Mouse (Mus musculus) limb, embryonic 14.5 days (tissue): ENCODE results near the gene Slc25a10. TPM values are rescaled to one million over a fixed set of nuclear protein-coding genes. Genes with fewer than 3 reads are reported as not detected.

Experiments used
- ATAC-seq: fragments of 200-750 bp; cut with Nextera tagmentation; 2 replicates; pipeline ENCODE4 v1.8.0; 2017; ENCODE audit warnings: low read depth, moderate number of reproducible peaks, moderate TSS enrichment; ENCODE audit not compliant: low FRiP score
- DNase-seq: peaks from one replicate; pipeline ENCODE4 v3.0.0-alpha.2; 2015; ENCODE audit warnings: low spot score
- H3K27ac ChIP-seq: fragments of 300-500 bp; sonication (generic); replicated peaks from 2 replicates; pipeline ENCODE4 v1.5.1; 2014; ENCODE audit warnings: low read depth, mild to moderate bottlenecking, low read length, moderate library complexity, mixed read lengths
- H3K27me3 ChIP-seq: fragments of 300-500 bp; sonication (generic); 2 replicates; pipeline ENCODE4 v1.6.1; 2014; ENCODE audit warnings: low read length, mixed read lengths; ENCODE audit not compliant: control insufficient read depth, insufficient read depth
- H3K36me3 ChIP-seq: fragments of 300-500 bp; sonication (generic); 2 replicates; pipeline ENCODE4 v1.6.1; 2014; ENCODE audit warnings: mild to moderate bottlenecking, low read length, moderate library complexity, mixed read lengths; ENCODE audit not compliant: control insufficient read depth, insufficient read depth
- H3K4me1 ChIP-seq: fragments of 300-500 bp; sonication (generic); 2 replicates; pipeline ENCODE4 v1.6.1; 2014; ENCODE audit warnings: antibody characterized with exemption, low read length, mixed read lengths; ENCODE audit not compliant: control insufficient read depth, insufficient read depth
- H3K4me2 ChIP-seq: fragments of 300-500 bp; sonication (generic); replicated peaks from 2 replicates; pipeline ENCODE4 v1.6.1; 2014; ENCODE audit warnings: low read depth, mild to moderate bottlenecking, low read length, moderate library complexity; ENCODE audit not compliant: severe bottlenecking
- H3K4me3 ChIP-seq: fragments of 300-500 bp; sonication (generic); replicated peaks from 2 replicates; pipeline ENCODE4 v1.5.1; 2014; ENCODE audit warnings: low read length
- H3K9ac ChIP-seq: fragments of 300-500 bp; sonication (generic); 2 replicates; pipeline ENCODE4 v1.6.1; 2014; ENCODE audit warnings: mild to moderate bottlenecking, low read depth, low read length, moderate library complexity; ENCODE audit not compliant: severe bottlenecking
- H3K9me3 ChIP-seq: fragments of 300-500 bp; sonication (generic); 2 replicates; pipeline ENCODE4 v1.6.1; 2016; ENCODE audit warnings: low read length; ENCODE audit not compliant: control insufficient read depth
- POLR2A ChIP-seq: fragments of 200-500 bp; IDR thresholded peaks from 2 replicates; pipeline ENCODE4 v1.8.0; 2012; ENCODE audit warnings: inconsistent platforms, mild to moderate bottlenecking, moderate library complexity, borderline replicate concordance; ENCODE audit not compliant: insufficient read depth, insufficient read length; ENCODE audit errors: extremely low read depth
- WGBS: fragments of 180-500 bp; shearing (Covaris S2); extraction: QIAGEN DNeasy Blood & Tissue Kit; methylation state at CpG from one replicate; pipeline ENCODE4 v1.1.7; 2014; 5-methylcytosine and 5-hydroxymethylcytosine counted together
- polyA plus RNA-seq, 2 experiments: library from polyadenylated mRNA; depleted of rRNA in 1 of 2; stranded (reverse) in 1 of 2; unstranded in 1 of 2; fragments of >200 nt; fragmentation: Nextera tagmentation in 1 of 2; extraction: Ambion mirVana in 1 of 2; gene quantifications; 2 replicates each; pipeline versions ENCODE4 v1.2.1 to v1.2.3; 2012 to 2014

Gene Slc25a10
- polyA plus RNA-seq, 2 experiments, result 44.1 to 54.4 TPM

DNA sequence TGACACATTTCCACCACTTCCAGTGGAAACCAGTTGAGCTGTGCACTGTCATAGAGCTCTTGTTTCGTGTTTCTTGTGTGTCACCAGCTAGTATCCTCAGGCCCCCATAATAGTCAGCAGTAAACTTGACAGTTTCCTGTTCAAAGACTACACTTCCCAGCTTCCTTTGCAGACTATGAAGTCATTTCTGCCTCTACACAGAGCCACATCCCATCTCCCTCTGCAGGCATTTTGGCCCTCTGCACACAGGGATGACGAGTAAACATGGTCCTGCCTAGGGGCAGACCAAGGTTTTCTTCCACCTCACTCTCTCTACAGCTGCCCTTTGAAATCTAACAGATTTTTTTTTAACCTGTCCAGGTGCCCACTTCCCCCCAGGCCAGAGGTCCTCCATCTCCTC is 55.8 kb downstream of the Slc25a10 start:
- TF ChIP-seq POLR2A, result no peak
- 0 out of 2 replicates have a peak overlapping the region, but pooled peaks have one; percentile 98 for H3K9ac ChIP-seq
- no peak for DNase-seq
- no peak overlapping the region for H3K4me2 ChIP-seq
- no peaks in the 10 kb centered on the region for H3K27me3 ChIP-seq
- no peaks in the 10 kb centered on the region for H3K9me3 ChIP-seq
- peaks cover 12% of the 10 kb centered on the region for H3K4me1 ChIP-seq
- ATAC-seq, result no peak
- H3K27ac ChIP-seq, result no peak overlapping the region
- H3K4me3 ChIP-seq, result no peak overlapping the region
- H3K36me3 ChIP-seq, result peaks cover 28% of the 10 kb centered on the region
- 61% methylated on average over 2 of the region's 2 CpGs for WGBS

DNA sequence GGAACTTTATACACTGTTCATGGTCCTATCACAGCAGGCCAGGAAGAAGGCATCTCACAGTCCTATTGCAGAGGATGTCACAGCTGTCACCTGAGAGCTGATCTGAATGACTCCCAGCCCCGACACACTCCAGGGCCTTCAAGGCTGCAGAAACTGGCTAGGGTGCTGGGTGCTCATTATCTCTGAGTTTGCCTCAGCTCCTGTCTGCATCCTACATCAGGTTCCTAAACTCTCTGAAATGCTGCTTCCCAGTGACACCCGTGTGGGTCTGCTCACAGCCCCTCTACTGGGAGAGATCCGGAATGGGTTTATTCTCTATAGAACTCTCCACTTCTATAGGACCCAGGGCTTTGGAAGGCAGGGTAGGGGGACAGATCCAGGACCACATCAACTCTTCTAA is 56.6 kb downstream of the Slc25a10 start:
- ATAC-seq (no peak), DNase-seq (no peak)
- peaks cover 20% of the 10 kb centered on the region for H3K36me3 ChIP-seq
- peak overlapping the region; percentile 67 for H3K4me2 ChIP-seq
- H3K27me3 ChIP-seq, result no peaks in the 10 kb centered on the region
- H3K27ac ChIP-seq, result no peak overlapping the region
- H3K9ac ChIP-seq, result peak overlapping the region; percentile 98; the same call in 1 of the 2 replicates
- H3K4me1 ChIP-seq, result peaks cover 12% of the 10 kb centered on the region
- H3K4me3 ChIP-seq, result peak overlapping the region; percentile 98
- H3K9me3 ChIP-seq, result no peaks in the 10 kb centered on the region
- no peak for TF ChIP-seq POLR2A
- WGBS, result 89% methylated on average over 3 of the region's 3 CpGs

DNA sequence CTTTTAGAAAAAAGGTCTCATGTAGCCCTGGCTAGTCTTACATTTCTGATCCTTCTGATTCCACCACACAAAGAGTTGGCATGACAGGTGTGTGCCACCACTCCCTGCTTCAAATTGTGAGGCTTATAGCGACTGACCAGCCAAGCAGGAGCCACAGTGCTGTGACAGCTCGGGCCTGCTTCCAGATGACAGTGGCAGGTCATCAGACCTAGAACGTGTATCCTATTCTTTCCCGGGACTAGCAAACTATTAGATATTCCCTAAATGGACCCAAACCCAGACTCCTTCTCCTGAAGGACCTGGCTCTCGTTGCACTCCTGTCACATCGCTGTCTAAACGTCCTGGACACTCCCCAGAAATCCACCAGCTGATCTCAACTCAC is 57.1 kb downstream of the Slc25a10 start:
- ATAC-seq (no peak), DNase-seq (no peak)
- Histone ChIP-seq H3K9me3 (no peaks in the 10 kb centered on the region), H3K27ac (peak overlapping the region; percentile 90), H3K36me3 (peaks cover 15% of the 10 kb centered on the region), H3K4me3 (peak overlapping the region; percentile 98), H3K4me1 (peaks cover 12% of the 10 kb centered on the region), H3K4me2 (peak overlapping the region; percentile 67), H3K9ac (peak overlapping the region; percentile 98), H3K27me3 (no peaks in the 10 kb centered on the region)
- 22% methylated on average over 7 of the region's 7 CpGs for WGBS
- no peak for TF ChIP-seq POLR2A

Other genes starting within 250 kb of the Slc25a10 start
- gene Actg1, start 143.3 kb upstream of the Slc25a10 start, polyA plus RNA-seq (2012; rRNA removed), result 1,359 and 1,631 TPM in 2 replicates
- gene Actg1, start 143.3 kb upstream of the Slc25a10 start, polyA plus RNA-seq (2014; fragmentation: Nextera tagmentation; extraction: Ambion mirVana), result 2,223 and 2,513 TPM in 2 replicates
- 0.32 and 0.36 TPM in 2 replicates for gene Fscn2, start 130.3 kb upstream of the Slc25a10 start, polyA plus RNA-seq (2012; rRNA removed)
- 0.88 and 1.6 TPM in 2 replicates for gene Fscn2, start 130.3 kb upstream of the Slc25a10 start, polyA plus RNA-seq (2014; fragmentation: Nextera tagmentation; extraction: Ambion mirVana)
- gene Faap100, start 113.1 kb upstream of the Slc25a10 start, polyA plus RNA-seq (2012; rRNA removed), result 45.0 and 64.7 TPM in 2 replicates
- gene Faap100, start 113.1 kb upstream of the Slc25a10 start, polyA plus RNA-seq (2014; fragmentation: Nextera tagmentation; extraction: Ambion mirVana), result 33.9 and 42.0 TPM in 2 replicates
- gene Nploc4, start 54.1 kb upstream of the Slc25a10 start, polyA plus RNA-seq (2012; rRNA removed), result 51.5 and 59.2 TPM in 2 replicates
- gene Nploc4, start 54.1 kb upstream of the Slc25a10 start, polyA plus RNA-seq (2014; fragmentation: Nextera tagmentation; extraction: Ambion mirVana), result 38.8 and 41.8 TPM in 2 replicates
- gene Tspan10, start 49.2 kb upstream of the Slc25a10 start, polyA plus RNA-seq (2012; rRNA removed), result 0.20 and 0.23 TPM in 2 replicates
- not detected in 2 replicates for gene Tspan10, start 49.2 kb upstream of the Slc25a10 start, polyA plus RNA-seq (2014; fragmentation: Nextera tagmentation; extraction: Ambion mirVana)
- gene Pde6g, start 38.3 kb upstream of the Slc25a10 start, polyA plus RNA-seq (2012; rRNA removed), result 0.31 and 0.70 TPM in 2 replicates
- gene Pde6g, start 38.3 kb upstream of the Slc25a10 start, polyA plus RNA-seq (2014; fragmentation: Nextera tagmentation; extraction: Ambion mirVana), result not detected in 2 replicates
- gene Oxld1, start 33.8 kb upstream of the Slc25a10 start, polyA plus RNA-seq (2012; rRNA removed), result 12.3 and 14.7 TPM in 2 replicates
- 12.8 and 14.3 TPM in 2 replicates for gene Oxld1, start 33.8 kb upstream of the Slc25a10 start, polyA plus RNA-seq (2014; fragmentation: Nextera tagmentation; extraction: Ambion mirVana)
- gene Ccdc137, start 33.7 kb upstream of the Slc25a10 start, polyA plus RNA-seq (2012; rRNA removed), result 42.1 and 43.0 TPM in 2 replicates
- gene Ccdc137, start 33.7 kb upstream of the Slc25a10 start, polyA plus RNA-seq (2014; fragmentation: Nextera tagmentation; extraction: Ambion mirVana), result 29.2 TPM in 2 replicates
- 45.2 and 52.7 TPM in 2 replicates for gene Arl16, start 24.2 kb upstream of the Slc25a10 start, polyA plus RNA-seq (2012; rRNA removed)
- 48.9 and 49.7 TPM in 2 replicates for gene Arl16, start 24.2 kb upstream of the Slc25a10 start, polyA plus RNA-seq (2014; fragmentation: Nextera tagmentation; extraction: Ambion mirVana)
- gene Mrpl12, start 7.2 kb upstream of the Slc25a10 start, polyA plus RNA-seq (2012; rRNA removed), result 87.0 and 101 TPM in 2 replicates
- 127 and 142 TPM in 2 replicates for gene Mrpl12, start 7.2 kb upstream of the Slc25a10 start, polyA plus RNA-seq (2014; fragmentation: Nextera tagmentation; extraction: Ambion mirVana)
- gene Gcgr, start 38.9 kb downstream of the Slc25a10 start, polyA plus RNA-seq (2012; rRNA removed), result 11.2 and 15.0 TPM in 2 replicates
- gene Gcgr, start 38.9 kb downstream of the Slc25a10 start, polyA plus RNA-seq (2014; fragmentation: Nextera tagmentation; extraction: Ambion mirVana), result 4.9 and 6.3 TPM in 2 replicates
- gene Mcrip1, start 57.9 kb downstream of the Slc25a10 start, polyA plus RNA-seq (2012; rRNA removed), result 203 and 265 TPM in 2 replicates
- gene Mcrip1, start 57.9 kb downstream of the Slc25a10 start, polyA plus RNA-seq (2014; fragmentation: Nextera tagmentation; extraction: Ambion mirVana), result 271 and 274 TPM in 2 replicates
- gene Ppp1r27, start 59.3 kb downstream of the Slc25a10 start, polyA plus RNA-seq (2012; rRNA removed), result 2.7 and 3.7 TPM in 2 replicates
- gene Ppp1r27, start 59.3 kb downstream of the Slc25a10 start, polyA plus RNA-seq (2014; fragmentation: Nextera tagmentation; extraction: Ambion mirVana), result 3.3 and 3.5 TPM in 2 replicates
- gene P4hb, start 81.4 kb downstream of the Slc25a10 start, polyA plus RNA-seq (2012; rRNA removed), result 569 and 645 TPM in 2 replicates
- gene P4hb, start 81.4 kb downstream of the Slc25a10 start, polyA plus RNA-seq (2014; fragmentation: Nextera tagmentation; extraction: Ambion mirVana), result 968 and 988 TPM in 2 replicates
- gene Arhgdia, start 89.8 kb downstream of the Slc25a10 start, polyA plus RNA-seq (2012; rRNA removed), result 610 and 750 TPM in 2 replicates
- 566 and 572 TPM in 2 replicates for gene Arhgdia, start 89.8 kb downstream of the Slc25a10 start, polyA plus RNA-seq (2014; fragmentation: Nextera tagmentation; extraction: Ambion mirVana)
- gene Alyref, start 106.5 kb downstream of the Slc25a10 start, polyA plus RNA-seq (2012; rRNA removed), result 96.8 and 143 TPM in 2 replicates
- gene Alyref, start 106.5 kb downstream of the Slc25a10 start, polyA plus RNA-seq (2014; fragmentation: Nextera tagmentation; extraction: Ambion mirVana), result 478 TPM in 2 replicates
- gene Anapc11, start 106.6 kb downstream of the Slc25a10 start, polyA plus RNA-seq (2012; rRNA removed), result 190 and 205 TPM in 2 replicates
- gene Anapc11, start 106.6 kb downstream of the Slc25a10 start, polyA plus RNA-seq (2014; fragmentation: Nextera tagmentation; extraction: Ambion mirVana), result 248 and 254 TPM in 2 replicates
- gene Npb, start 116.6 kb downstream of the Slc25a10 start, polyA plus RNA-seq (2012; rRNA removed), result 2.1 and 3.3 TPM in 2 replicates
- gene Npb, start 116.6 kb downstream of the Slc25a10 start, polyA plus RNA-seq (2014; fragmentation: Nextera tagmentation; extraction: Ambion mirVana), result 2.1 and 2.7 TPM in 2 replicates
- gene Pcyt2, start 126.1 kb downstream of the Slc25a10 start, polyA plus RNA-seq (2012; rRNA removed), result 247 and 305 TPM in 2 replicates
- gene Pcyt2, start 126.1 kb downstream of the Slc25a10 start, polyA plus RNA-seq (2014; fragmentation: Nextera tagmentation; extraction: Ambion mirVana), result 101 and 119 TPM in 2 replicates
- gene Sirt7, start 133.4 kb downstream of the Slc25a10 start, polyA plus RNA-seq (2012; rRNA removed), result 43.7 and 47.0 TPM in 2 replicates
- 27.5 and 28.9 TPM in 2 replicates for gene Sirt7, start 133.4 kb downstream of the Slc25a10 start, polyA plus RNA-seq (2014; fragmentation: Nextera tagmentation; extraction: Ambion mirVana)
- gene Mafg, start 141.8 kb downstream of the Slc25a10 start, polyA plus RNA-seq (2012; rRNA removed), result 56.9 and 67.7 TPM in 2 replicates
- gene Mafg, start 141.8 kb downstream of the Slc25a10 start, polyA plus RNA-seq (2014; fragmentation: Nextera tagmentation; extraction: Ambion mirVana), result 26.1 and 30.5 TPM in 2 replicates
- gene Pycr1, start 151.9 kb downstream of the Slc25a10 start, polyA plus RNA-seq (2012; rRNA removed), result 66.4 and 78.8 TPM in 2 replicates
- gene Pycr1, start 151.9 kb downstream of the Slc25a10 start, polyA plus RNA-seq (2014; fragmentation: Nextera tagmentation; extraction: Ambion mirVana), result 50.3 and 56.9 TPM in 2 replicates
- gene Myadml2, start 156.3 kb downstream of the Slc25a10 start, polyA plus RNA-seq (2012; rRNA removed), result 0.22 and 0.60 TPM in 2 replicates
- gene Myadml2, start 156.3 kb downstream of the Slc25a10 start, polyA plus RNA-seq (2014; fragmentation: Nextera tagmentation; extraction: Ambion mirVana), result 0.68 and 1.6 TPM in 2 replicates
- gene Notum, start 169.3 kb downstream of the Slc25a10 start, polyA plus RNA-seq (2012; rRNA removed), result 12.8 and 17.7 TPM in 2 replicates
- 4.6 and 4.7 TPM in 2 replicates for gene Notum, start 169.3 kb downstream of the Slc25a10 start, polyA plus RNA-seq (2014; fragmentation: Nextera tagmentation; extraction: Ambion mirVana)
- 73.9 and 88.6 TPM in 2 replicates for gene Aspscr1, start 181.1 kb downstream of the Slc25a10 start, polyA plus RNA-seq (2012; rRNA removed)
- 96.1 and 101 TPM in 2 replicates for gene Aspscr1, start 181.1 kb downstream of the Slc25a10 start, polyA plus RNA-seq (2014; fragmentation: Nextera tagmentation; extraction: Ambion mirVana)
- gene Cenpx, start 221.9 kb downstream of the Slc25a10 start, polyA plus RNA-seq (2012; rRNA removed), result 101 and 107 TPM in 2 replicates
- 159 and 161 TPM in 2 replicates for gene Cenpx, start 221.9 kb downstream of the Slc25a10 start, polyA plus RNA-seq (2014; fragmentation: Nextera tagmentation; extraction: Ambion mirVana)
- gene Lrrc45, start 222.1 kb downstream of the Slc25a10 start, polyA plus RNA-seq (2012; rRNA removed), result 91.3 and 98.3 TPM in 2 replicates
- 48.1 and 51.7 TPM in 2 replicates for gene Lrrc45, start 222.1 kb downstream of the Slc25a10 start, polyA plus RNA-seq (2014; fragmentation: Nextera tagmentation; extraction: Ambion mirVana)
- gene Rac3, start 229.6 kb downstream of the Slc25a10 start, polyA plus RNA-seq (2012; rRNA removed), result 90.1 and 95.1 TPM in 2 replicates
- 14.1 and 18.3 TPM in 2 replicates for gene Rac3, start 229.6 kb downstream of the Slc25a10 start, polyA plus RNA-seq (2014; fragmentation: Nextera tagmentation; extraction: Ambion mirVana)
- gene Dcxr, start 235.4 kb downstream of the Slc25a10 start, polyA plus RNA-seq (2012; rRNA removed), result 18.5 and 21.4 TPM in 2 replicates
- 21.8 and 26.2 TPM in 2 replicates for gene Dcxr, start 235.4 kb downstream of the Slc25a10 start, polyA plus RNA-seq (2014; fragmentation: Nextera tagmentation; extraction: Ambion mirVana)
- 11.9 and 19.6 TPM in 2 replicates for gene Cbr2, start 240.3 kb downstream of the Slc25a10 start, polyA plus RNA-seq (2012; rRNA removed)
- 7.3 and 10.8 TPM in 2 replicates for gene Cbr2, start 240.3 kb downstream of the Slc25a10 start, polyA plus RNA-seq (2014; fragmentation: Nextera tagmentation; extraction: Ambion mirVana)